Mouse (Mus musculus): ENCODE data around the gene Smim23.

Gene Smim23

DNA sequence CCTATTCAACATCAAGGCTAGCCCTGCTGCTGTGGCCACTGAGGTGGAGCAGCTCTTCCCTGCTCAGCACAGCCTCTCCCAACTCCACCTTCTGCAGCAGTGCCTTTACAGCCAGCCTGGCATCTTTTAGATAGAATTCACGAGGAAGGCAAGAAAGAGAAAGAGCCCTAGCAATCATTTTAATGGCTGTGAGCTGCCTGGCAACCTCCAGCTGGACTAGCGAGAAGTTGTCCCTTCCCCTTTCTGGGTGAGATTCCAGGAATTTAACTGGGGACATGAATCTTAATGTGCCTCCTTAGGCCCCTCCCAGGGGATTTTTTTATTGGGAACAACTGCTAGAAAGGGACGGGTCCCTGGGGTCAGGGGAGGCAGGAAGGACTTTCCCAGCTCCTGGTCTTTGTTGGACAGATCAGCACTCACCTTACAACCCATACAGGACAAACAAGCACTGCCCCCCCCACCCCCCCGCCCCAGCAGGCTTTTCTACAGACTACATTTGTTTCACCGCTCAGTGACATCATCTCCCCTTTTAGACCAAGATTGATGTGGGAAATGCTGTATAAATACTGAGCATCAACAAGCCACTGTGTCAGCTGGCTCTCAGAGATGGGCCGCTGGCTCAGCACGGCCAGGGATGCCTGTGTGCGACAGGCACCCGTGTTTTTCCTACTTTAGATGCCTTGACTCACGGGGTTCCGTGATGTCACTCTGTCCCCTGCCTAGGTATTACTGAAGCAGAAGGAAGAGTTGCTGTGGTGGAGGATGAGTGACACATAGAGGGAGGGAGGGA is 43.5 kb downstream of the Smim23 start:
- DNase-seq (ENCODE audit: low spot score) = no peak

DNA sequence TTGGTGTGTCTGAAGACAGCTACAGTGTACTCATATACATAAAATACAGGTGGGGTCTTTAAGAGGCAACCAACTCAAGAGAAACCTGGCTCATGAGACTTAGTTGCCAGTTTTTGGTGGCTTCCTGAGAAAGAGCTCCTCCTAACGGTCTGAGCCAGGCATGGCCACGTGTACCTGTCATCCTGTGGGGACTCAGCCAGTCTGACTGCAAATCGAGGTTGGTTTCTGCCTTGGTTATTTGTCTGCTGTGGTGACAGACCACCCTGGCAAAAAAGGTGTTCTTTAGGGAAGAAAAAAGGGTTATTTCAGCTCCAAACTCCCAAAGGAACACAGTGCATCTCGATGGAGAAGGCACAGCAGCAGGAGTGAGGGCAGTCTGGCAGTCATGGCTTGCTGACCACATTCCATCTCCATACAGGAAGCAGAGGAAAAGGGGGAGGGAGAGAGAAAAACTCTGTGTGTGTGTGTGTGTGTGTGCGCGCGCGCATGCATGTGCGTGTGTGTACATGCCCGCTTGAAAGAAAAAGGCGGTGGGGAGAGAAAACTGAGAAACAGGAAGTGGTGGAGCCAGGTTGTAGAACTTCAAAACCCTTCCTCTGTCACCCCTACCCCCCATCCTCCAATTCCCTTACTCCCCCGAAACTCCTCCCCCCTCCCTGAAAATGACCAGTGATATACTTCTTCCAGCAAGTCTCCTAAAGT is 55.6 kb downstream of the Smim23 start:
- DNase-seq (ENCODE audit: low spot score) = peak; percentile 70
